Mouse (Mus musculus): Measurements from ENCODE around the gene Mfsd14a. TPM values are rescaled to one million over a fixed set of nuclear protein-coding genes. Genes with fewer than 3 reads are reported as not detected.
A peak's percentile ranks its signal among the peaks of the same experiment; 100 is the strongest.

Mfsd14a gene
- polyA plus RNA-seq (2015; fragmentation: Nextera tagmentation; extraction: Ambion mirVana), result 82.6 and 87.3 TPM in 2 replicates

DNA sequence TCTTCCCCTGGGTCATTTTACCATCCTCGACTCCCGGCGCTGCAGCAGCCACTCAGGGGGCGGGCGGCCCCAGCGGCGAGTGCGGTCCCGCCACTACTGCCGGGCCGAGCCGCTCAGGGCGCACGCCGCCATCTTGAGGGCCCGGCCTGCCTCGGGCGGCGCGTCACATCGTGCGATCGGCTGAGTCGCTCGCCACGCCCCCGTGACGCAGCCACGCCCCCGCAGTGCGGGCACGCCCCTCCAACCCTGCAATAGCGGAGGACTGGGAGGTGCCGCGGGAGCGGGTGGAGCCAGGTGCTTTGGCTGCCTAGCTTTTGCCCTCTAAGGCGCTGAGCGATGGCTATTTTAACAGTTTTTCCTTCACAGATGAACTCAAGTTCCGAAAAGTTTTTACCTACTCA lies at the start of gene Mfsd14a:
Gene Mfsd14a (minus strand): TSS at position 215 of the 401 bp plus-strand sequence.
- Histone ChIP-seq H3K4me3 (replicated peaks) (peak within 1 kb of the TSS; percentile 99), H3K36me3 (no peaks in the 10 kb centered on the region), H3K9ac (peak within 1 kb of the TSS; percentile 100), H3K4me1 (replicated peaks) (peaks cover 18% of the 10 kb centered on the region), H3K4me2 (replicated peaks) (peak within 1 kb of the TSS; percentile 60), H3K27ac (peak within 1 kb of the TSS; percentile 95), H3K9me3 (no peaks in the 10 kb centered on the region), H3K27me3 (replicated peaks) (no peaks in the 10 kb centered on the region)
- ATAC-seq, result peak; percentile 99
- under 1% methylated on average over 39 of the region's 39 CpGs for WGBS

- WGBS, result under 1% methylated on average over 85 of the region's 85 CpGs
Measured at GRCm38 (mm10) chr3:116711624-116712435, 49.4 kb upstream of the Mfsd14a start.

DNA sequence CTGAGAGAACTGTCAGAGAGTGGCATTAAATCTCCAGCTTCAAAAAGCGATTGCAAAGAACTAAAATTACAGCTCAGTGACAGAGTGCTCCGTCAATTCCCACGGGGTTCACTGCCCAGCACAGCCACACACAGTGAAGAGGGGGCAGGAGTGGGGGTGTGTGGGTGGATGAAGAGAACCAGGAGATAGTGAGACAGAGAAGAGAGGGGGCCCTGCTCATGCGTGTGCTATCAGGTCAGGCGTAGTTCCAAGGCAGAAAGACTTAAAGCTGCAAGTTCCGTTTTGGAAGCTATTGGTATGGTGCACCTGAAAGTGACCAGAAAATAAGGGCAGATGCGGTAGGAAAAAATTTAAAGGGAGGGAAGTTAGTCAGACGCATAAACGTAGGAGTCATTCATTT lies 48.5 kb upstream of the Mfsd14a start:
- Histone ChIP-seq H3K9me3 (no peaks in the 10 kb centered on the region), H3K9ac (peak overlapping the region; percentile 30; the same call in 1 of the 2 replicates), H3K4me2 (replicated peaks) (peak overlapping the region; percentile 80), H3K36me3 (no peaks in the 10 kb centered on the region), H3K27me3 (replicated peaks) (no peaks in the 10 kb centered on the region), H3K27ac (no peak overlapping the region), H3K4me1 (replicated peaks) (peaks cover 9% of the 10 kb centered on the region), H3K4me3 (replicated peaks) (peak overlapping the region; percentile 98)
- 47% methylated on average over 9 of the region's 9 CpGs for WGBS
- ATAC-seq, result no peak

More at GRCm38 (mm10) chr3:116711624-116712435, 49.4 kb upstream of the Mfsd14a start:
- Histone ChIP-seq H3K9me3 (no peaks in the 10 kb centered on the region), H3K4me3 (replicated peaks) (peak overlapping the region; percentile 98), H3K4me1 (replicated peaks) (peaks cover 9% of the 10 kb centered on the region), H3K36me3 (no peaks in the 10 kb centered on the region), H3K27me3 (replicated peaks) (no peaks in the 10 kb centered on the region), H3K4me2 (replicated peaks) (peak overlapping the region; percentile 80), H3K9ac (peak overlapping the region; percentile 97), H3K27ac (peak overlapping the region; percentile 90)
- peak; percentile 95 for ATAC-seq

- H3K9ac ChIP-seq, result no peak overlapping the region
- H3K27me3 ChIP-seq (replicated peaks), result no peaks in the 10 kb centered on the region
- peaks cover under 1% of the 10 kb centered on the region; the same call in 1 of the 2 replicates for H3K4me1 ChIP-seq (replicated peaks)
- no peak overlapping the region for H3K27ac ChIP-seq
- ATAC-seq, result no peak
- no peaks in the 10 kb centered on the region for H3K36me3 ChIP-seq
- 97% methylated on average over 1 of the region's 1 CpGs for WGBS
- no peak overlapping the region for H3K4me3 ChIP-seq (replicated peaks)
- no peaks in the 10 kb centered on the region for H3K9me3 ChIP-seq
- no peak overlapping the region for H3K4me2 ChIP-seq (replicated peaks)
Measured at GRCm38 (mm10) chr3:116705637-116706204, 43.2 kb upstream of the Mfsd14a start.

- 88% methylated on average over 5 of the region's 5 CpGs for WGBS
- ATAC-seq, result 0 out of 2 replicates have a peak, but pooled peaks have one; percentile 39
Measured at GRCm38 (mm10) chr3:116703835-116704234, 41.4 kb upstream of the Mfsd14a start.

DNA sequence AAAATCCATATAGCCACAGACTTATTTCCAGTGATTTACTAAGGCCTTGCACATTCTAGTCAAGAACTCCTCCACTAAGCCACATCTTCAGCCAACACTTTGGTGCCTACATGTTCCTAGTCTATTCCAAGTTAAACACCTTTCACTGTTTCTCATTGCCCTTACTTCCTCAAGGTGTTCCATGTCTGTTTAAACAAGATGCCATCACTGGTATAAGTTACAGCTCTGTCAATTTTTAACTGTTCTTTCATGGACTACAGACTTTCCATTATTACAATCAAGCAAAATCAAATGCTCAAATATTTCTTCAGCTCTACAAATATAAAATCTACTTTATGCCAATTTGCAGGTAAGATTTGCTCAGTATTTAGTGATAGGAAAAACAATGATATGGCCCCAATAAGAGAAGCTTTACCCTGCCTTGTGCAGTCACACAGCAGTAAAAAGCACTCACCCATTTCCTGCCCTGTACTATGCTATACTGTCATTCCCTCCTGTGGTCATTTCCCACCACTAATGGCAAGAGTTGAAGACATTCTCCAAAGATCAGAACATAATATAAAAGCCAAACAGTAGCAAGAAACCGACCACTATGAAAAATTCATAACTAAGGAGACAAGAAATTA lies 40.3 kb upstream of the Mfsd14a start:
- no peak for ATAC-seq
- Histone ChIP-seq H3K4me3 (replicated peaks) (no peak overlapping the region), H3K27ac (no peak overlapping the region), H3K27me3 (replicated peaks) (no peaks in the 10 kb centered on the region), H3K9me3 (no peaks in the 10 kb centered on the region), H3K36me3 (no peaks in the 10 kb centered on the region), H3K4me1 (replicated peaks) (no peaks in the 10 kb centered on the region), H3K9ac (no peak overlapping the region), H3K4me2 (replicated peaks) (no peak overlapping the region)
- 87% methylated on average over 1 of the region's 1 CpGs for WGBS

More at GRCm38 (mm10) chr3:116703835-116704234, 41.4 kb upstream of the Mfsd14a start:
- H3K27me3 ChIP-seq (replicated peaks), result no peaks in the 10 kb centered on the region
- no peak overlapping the region for H3K4me3 ChIP-seq (replicated peaks)
- H3K4me1 ChIP-seq (replicated peaks), result no peaks in the 10 kb centered on the region
- no peaks in the 10 kb centered on the region for H3K9me3 ChIP-seq
- no peak overlapping the region for H3K4me2 ChIP-seq (replicated peaks)
- no peak overlapping the region for H3K27ac ChIP-seq
- no peak overlapping the region for H3K9ac ChIP-seq
- no peaks in the 10 kb centered on the region for H3K36me3 ChIP-seq

DNA sequence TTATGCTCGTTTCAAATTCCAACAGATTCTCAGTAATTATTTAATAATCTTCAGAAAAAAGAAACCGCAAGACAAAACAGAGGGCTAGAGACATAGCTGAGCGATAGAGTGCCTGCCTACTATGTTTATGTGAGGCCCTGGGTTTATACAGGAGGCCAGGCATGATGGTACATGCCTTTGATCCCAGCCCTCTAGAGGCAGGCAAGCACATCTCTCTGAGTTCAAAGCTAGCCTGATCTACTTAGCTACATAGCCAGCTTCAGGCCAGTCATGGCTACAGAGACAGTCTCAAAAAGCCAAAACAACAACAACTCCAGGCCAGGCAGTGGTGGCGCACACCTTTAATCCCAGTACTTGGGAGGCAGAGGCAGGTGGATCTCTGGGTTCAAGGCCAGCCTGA lies 39.1 kb upstream of the Mfsd14a start:
- H3K27ac ChIP-seq, result no peak overlapping the region
- H3K9ac ChIP-seq, result no peak overlapping the region
- no peak overlapping the region for H3K4me2 ChIP-seq (replicated peaks)
- no peaks in the 10 kb centered on the region for H3K4me1 ChIP-seq (replicated peaks)
- 90% methylated on average over 4 of the region's 4 CpGs for WGBS
- H3K9me3 ChIP-seq, result no peaks in the 10 kb centered on the region
- no peaks in the 10 kb centered on the region for H3K27me3 ChIP-seq (replicated peaks)
- no peaks in the 10 kb centered on the region for H3K36me3 ChIP-seq
- ATAC-seq, result no peak
- no peak overlapping the region for H3K4me3 ChIP-seq (replicated peaks)

- H3K9ac ChIP-seq, result no peak overlapping the region
- no peak for ATAC-seq
- H3K4me2 ChIP-seq (replicated peaks), result no peak overlapping the region
- 73% methylated on average over 2 of the region's 2 CpGs for WGBS
- H3K36me3 ChIP-seq, result no peaks in the 10 kb centered on the region
- H3K9me3 ChIP-seq, result no peaks in the 10 kb centered on the region
- H3K27me3 ChIP-seq (replicated peaks), result no peaks in the 10 kb centered on the region
- no peaks in the 10 kb centered on the region for H3K4me1 ChIP-seq (replicated peaks)
- no peak overlapping the region for H3K4me3 ChIP-seq (replicated peaks)
- no peak overlapping the region for H3K27ac ChIP-seq
Measured at GRCm38 (mm10) chr3:116698786-116699185, 36.3 kb upstream of the Mfsd14a start.

GRCm38 (mm10) chr3:116695666-116695985 lies 33.1 kb upstream of the Mfsd14a start:
- Histone ChIP-seq H3K4me2 (replicated peaks) (no peak overlapping the region), H3K4me1 (replicated peaks) (no peaks in the 10 kb centered on the region), H3K4me3 (replicated peaks) (no peak overlapping the region), H3K27ac (no peak overlapping the region), H3K9me3 (no peaks in the 10 kb centered on the region), H3K9ac (no peak overlapping the region), H3K27me3 (replicated peaks) (no peaks in the 10 kb centered on the region), H3K36me3 (no peaks in the 10 kb centered on the region)
- no peak for ATAC-seq
- WGBS, result 84% methylated on average over 2 of the region's 2 CpGs

GRCm38 (mm10) chr3:116694955-116695665 lies 32.6 kb upstream of the Mfsd14a start:
- Histone ChIP-seq H3K27ac (no peak overlapping the region), H3K27me3 (replicated peaks) (no peaks in the 10 kb centered on the region), H3K4me2 (replicated peaks) (no peak overlapping the region), H3K36me3 (no peaks in the 10 kb centered on the region), H3K9ac (no peak overlapping the region), H3K9me3 (no peaks in the 10 kb centered on the region), H3K4me1 (replicated peaks) (no peaks in the 10 kb centered on the region), H3K4me3 (replicated peaks) (no peak overlapping the region)
- WGBS, result 84% methylated on average over 8 of the region's 8 CpGs
- no peak for ATAC-seq

DNA sequence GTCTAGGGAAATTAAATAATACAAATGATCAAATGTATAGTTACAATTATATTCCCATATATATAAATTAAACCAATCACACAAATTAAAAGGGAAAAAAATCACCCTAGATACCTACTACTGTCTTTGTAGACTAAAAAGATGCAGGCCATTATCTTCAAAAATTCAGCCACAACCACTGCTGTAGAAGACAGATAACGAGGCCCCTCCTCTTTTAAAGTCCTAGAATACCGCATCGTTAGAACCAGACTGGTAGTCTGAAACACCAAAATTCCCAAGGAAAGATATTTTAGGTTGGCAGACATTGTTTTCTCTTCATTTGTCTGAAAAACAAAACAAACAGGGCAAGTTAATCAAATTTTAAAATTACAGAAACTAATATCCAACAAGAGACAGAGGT lies 31.8 kb upstream of the Mfsd14a start:
- no peaks in the 10 kb centered on the region for H3K9me3 ChIP-seq
- no peaks in the 10 kb centered on the region for H3K36me3 ChIP-seq
- no peak overlapping the region for H3K27ac ChIP-seq
- no peak overlapping the region for H3K9ac ChIP-seq
- H3K4me3 ChIP-seq (replicated peaks), result no peak overlapping the region
- H3K4me1 ChIP-seq (replicated peaks), result no peaks in the 10 kb centered on the region
- no peak for ATAC-seq
- WGBS, result 88% methylated on average over 3 of the region's 3 CpGs
- H3K4me2 ChIP-seq (replicated peaks), result no peak overlapping the region
- no peaks in the 10 kb centered on the region for H3K27me3 ChIP-seq (replicated peaks)

- WGBS, result 90% methylated on average over 1 of the region's 1 CpGs
- Histone ChIP-seq H3K9ac (no peak within 1 kb of the TSS), H3K4me3 (replicated peaks) (no peak within 1 kb of the TSS), H3K27ac (no peak within 1 kb of the TSS), H3K4me2 (replicated peaks) (no peak within 1 kb of the TSS), H3K27me3 (replicated peaks) (no peaks in the 10 kb centered on the region), H3K4me1 (replicated peaks) (no peaks in the 10 kb centered on the region), H3K36me3 (0 out of 2 replicates have a peak, but pooled peaks cover 6% of the 10 kb centered on the region), H3K9me3 (no peaks in the 10 kb centered on the region)
- ATAC-seq, result no peak
Measured at GRCm38 (mm10) chr3:116681160-116681559, 18.7 kb upstream of the Mfsd14a start, which contains the start of gene Gm43191. TSS of gene Gm43191 (minus strand) at chr3:116681260.

All from intestine, embryonic 15.5 days (tissue).